Mouse (Mus musculus) cerebellum, postnatal 4 days (tissue): ENCODE data around the gene 4931428F04Rik.

ENCODE experiments used
- DNase-seq, 2 experiments: peaks; one replicate each; pipeline ENCODE4 v3.0.0; 2022; ENCODE audit warnings: low spot score in 2 of 2, mixed read lengths in 1 of 2

The 4931428F04Rik gene

GRCm38 (mm10) chr8:105289805-105290460 lies at the start of gene 4931428F04Rik:
Gene 4931428F04Rik (minus strand): TSS chr8:105289864.
- DNase-seq, result peak in 1 of 2 experiments; percentile 64

GRCm38 (mm10) chr8:105338992-105339391 lies 49.3 kb upstream of the 4931428F04Rik start:
- no peak for DNase-seq

- DNase-seq, result no peak
These were observed 46.9 kb upstream of the 4931428F04Rik start for GRCm38 (mm10) chr8:105336373-105337130.

- no peak for DNase-seq
These were observed 42.9 kb upstream of the 4931428F04Rik start for GRCm38 (mm10) chr8:105332523-105332922.

GRCm38 (mm10) chr8:105331931-105332330 lies 42.3 kb upstream of the 4931428F04Rik start:
- no peak for DNase-seq

GRCm38 (mm10) chr8:105331469-105331868 lies 41.8 kb upstream of the 4931428F04Rik start:
- no peak for DNase-seq

GRCm38 (mm10) chr8:105330325-105330724 lies 40.7 kb upstream of the 4931428F04Rik start:
- no peak for DNase-seq

GRCm38 (mm10) chr8:105326968-105327367 lies 37.3 kb upstream of the 4931428F04Rik start:
- no peak for DNase-seq

GRCm38 (mm10) chr8:105326141-105326672 lies 36.5 kb upstream of the 4931428F04Rik start, which contains the start of the genes Lrrc29 and Tmem208:
Gene Lrrc29 (minus strand): TSS chr8:105326278.
Gene Tmem208 (plus strand): TSS chr8:105326354.
- DNase-seq, result peak; percentile 95 to 96

GRCm38 (mm10) chr8:105325641-105326093 lies 36.0 kb upstream of the 4931428F04Rik start:
- DNase-seq, result no peak

GRCm38 (mm10) chr8:105323183-105323582 lies 33.5 kb upstream of the 4931428F04Rik start:
- no peak for DNase-seq

GRCm38 (mm10) chr8:105318662-105319190 lies 29.1 kb upstream of the 4931428F04Rik start:
- no peak for DNase-seq

GRCm38 (mm10) chr8:105317941-105318340 lies 28.3 kb upstream of the 4931428F04Rik start:
- no peak for DNase-seq

- no peak for DNase-seq
These were observed 25.6 kb upstream of the 4931428F04Rik start for GRCm38 (mm10) chr8:105315073-105315769.

- DNase-seq, result no peak
These were observed 24.1 kb upstream of the 4931428F04Rik start for GRCm38 (mm10) chr8:105313622-105314402.

- DNase-seq, result no peak
These were observed 23.3 kb upstream of the 4931428F04Rik start for GRCm38 (mm10) chr8:105312891-105313481.

- DNase-seq, result no peak
These were observed 22.1 kb upstream of the 4931428F04Rik start for GRCm38 (mm10) chr8:105311718-105312117.

- DNase-seq, result no peak
These were observed 20.5 kb upstream of the 4931428F04Rik start for GRCm38 (mm10) chr8:105310118-105310517.

GRCm38 (mm10) chr8:105309142-105309847 lies 19.6 kb upstream of the 4931428F04Rik start:
- DNase-seq, result no peak

GRCm38 (mm10) chr8:105308428-105308827 lies 18.8 kb upstream of the 4931428F04Rik start:
- no peak for DNase-seq
